Mouse (Mus musculus) frontal cortex, adult (tissue): ENCODE measurements at regions not wholly inside any gene's neighbourhood (a gene's known extent, or its start where the extent isn't known, plus 50 kb on each side); places are given as distances from the start of the nearest gene placed in this dataset.

Source experiments
- ATAC-seq: cut with Nextera tagmentation; 2 replicates; pipeline ENCODE4 v1.9.2; 2017; ENCODE audit warnings: mild to moderate bottlenecking, moderate library complexity, mixed read lengths; ENCODE audit not compliant: low TSS enrichment

DNA sequence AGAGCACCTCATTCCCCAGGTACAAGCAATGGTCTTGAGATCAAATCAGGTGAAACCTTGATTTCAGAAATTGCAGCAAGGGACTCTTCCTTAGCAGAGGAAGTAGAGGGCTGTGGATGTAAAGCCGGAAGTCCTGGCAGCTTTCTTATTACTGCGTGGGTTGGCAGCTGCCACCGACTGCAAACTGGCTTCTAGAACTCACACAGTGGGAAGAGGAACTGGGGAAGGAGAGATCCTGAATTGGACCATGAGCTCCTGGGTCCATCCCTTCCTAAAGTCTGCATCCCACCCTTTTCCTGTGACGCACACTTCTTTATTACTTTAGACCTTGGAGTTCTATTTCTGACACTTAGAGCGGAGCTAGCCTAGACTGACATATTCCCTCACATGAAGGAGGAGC lies 116.9 kb upstream of the Tsc22d1 start:
- ATAC-seq, result no peak

DNA sequence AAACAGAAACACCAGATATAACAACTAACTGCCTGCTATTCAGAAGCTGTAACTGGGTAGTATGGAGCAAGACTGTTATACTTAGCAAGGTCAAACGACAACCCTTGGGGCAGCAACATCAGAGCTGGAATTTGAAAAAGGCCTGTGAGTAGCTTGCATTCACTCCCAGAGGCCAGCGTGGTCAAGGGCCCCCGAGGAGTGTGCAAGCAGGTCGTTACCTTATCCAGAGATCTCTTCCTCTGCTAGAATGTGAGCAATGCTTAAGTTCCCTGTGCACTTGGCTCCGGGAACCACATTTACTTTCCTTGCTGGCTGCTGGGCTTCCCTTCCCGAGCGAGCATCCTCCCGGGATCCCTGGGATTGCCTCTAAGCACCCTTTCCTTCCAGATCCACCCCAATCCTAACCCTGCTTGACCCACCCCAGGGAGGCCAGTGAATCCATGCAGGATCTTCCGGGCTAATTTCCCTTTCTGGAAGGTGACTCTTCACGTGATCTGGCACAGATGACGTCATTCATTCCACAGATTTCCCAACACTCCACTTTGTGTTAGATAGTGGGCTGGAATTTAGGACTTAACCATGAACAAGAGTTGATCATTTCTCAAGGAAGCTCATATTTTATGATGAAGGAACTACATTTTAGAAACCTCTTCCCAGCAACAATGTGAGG lies 112.3 kb upstream of the Tsc22d1 start:
- ATAC-seq, result no peak

DNA sequence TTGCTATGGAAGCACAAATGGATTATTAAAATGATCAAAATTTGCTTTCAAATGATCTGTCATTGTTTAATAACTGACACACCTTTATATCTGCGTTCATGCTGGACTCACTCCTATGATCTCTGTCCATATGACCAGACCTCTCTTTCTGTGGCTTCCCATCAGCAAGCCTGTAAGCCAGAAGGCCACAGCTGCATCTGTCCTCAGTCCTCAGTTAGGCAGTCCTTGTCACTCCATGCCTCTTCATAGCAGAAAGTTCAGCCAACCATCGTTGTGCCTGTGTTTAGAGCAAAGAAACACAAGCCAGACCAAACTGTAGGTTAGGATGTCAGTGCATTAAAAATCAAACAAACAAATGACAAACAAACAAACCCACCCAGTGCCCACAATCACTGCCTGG lies 107.2 kb upstream of the Tsc22d1 start:
- no peak for ATAC-seq

DNA sequence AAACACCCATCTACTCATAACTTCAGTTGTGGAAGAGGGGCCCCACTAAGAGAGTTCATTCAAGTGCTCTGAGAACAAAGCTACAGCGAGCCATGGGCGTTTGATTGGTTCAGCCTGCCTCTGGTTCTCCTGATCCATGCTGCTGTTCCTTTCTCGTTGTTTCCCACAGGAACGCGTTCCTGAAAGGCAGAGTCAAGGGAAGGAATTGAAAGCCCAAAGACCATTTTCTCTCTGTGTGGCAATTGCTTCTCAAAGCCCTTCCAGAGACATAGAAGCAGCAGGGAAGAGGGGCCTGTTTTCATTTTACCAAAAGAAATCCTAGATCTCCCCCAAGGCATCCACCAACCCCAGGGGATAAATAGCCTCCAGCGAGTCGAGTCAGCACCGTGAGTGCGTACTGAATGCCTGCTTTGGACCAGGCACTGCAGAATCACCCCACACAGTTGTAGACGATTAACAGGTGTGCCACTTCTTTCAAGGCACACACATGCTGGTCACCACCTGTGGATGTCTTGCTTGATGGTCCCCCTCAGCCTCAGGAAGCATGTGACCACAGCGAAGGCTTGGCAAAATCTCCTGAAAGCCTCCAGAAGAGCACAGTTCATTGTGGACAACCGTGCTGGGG lies 106.5 kb upstream of the Tsc22d1 start:
- ATAC-seq, result peak; percentile 77

DNA sequence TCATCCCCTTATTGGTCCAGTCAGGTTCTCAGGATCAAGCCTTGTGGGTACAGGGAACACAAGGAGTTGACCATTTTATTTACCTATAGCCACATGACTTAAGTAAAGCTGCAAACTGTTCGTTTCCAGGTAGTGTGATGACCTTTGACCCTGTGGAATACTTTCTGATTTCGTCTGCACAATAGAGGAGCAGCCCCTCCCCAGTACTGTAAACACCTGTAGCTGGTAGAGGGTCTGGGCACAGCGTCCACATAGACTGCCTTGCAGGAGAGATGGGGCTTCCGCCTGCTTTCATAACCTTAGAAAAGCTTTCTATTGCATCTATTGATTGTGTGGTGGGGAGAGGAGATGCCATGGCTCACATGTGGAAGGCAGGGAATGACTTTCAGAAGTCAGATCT lies 105.2 kb upstream of the Tsc22d1 start:
- no peak for ATAC-seq

DNA sequence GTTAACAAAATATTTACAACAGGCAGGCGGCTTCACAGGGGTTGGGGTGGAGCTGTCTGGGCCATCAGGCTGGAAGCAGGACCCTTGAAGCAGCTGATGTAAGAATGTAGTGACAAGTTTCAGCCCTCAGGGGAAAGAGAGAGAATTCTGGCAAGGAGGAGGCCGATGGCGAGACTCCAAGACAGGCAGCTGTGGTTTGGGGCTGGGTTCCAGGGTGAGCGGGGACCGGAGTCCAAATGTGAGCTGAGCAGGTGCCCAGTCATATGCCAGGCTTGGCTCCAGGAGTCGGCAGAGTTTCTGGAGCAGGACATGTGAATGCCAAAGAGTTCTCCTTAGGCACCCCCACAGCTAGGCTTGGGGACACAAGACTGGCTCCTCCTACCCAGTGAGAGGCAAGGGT lies 104.5 kb upstream of the Tsc22d1 start:
- 0 out of 2 replicates have a peak, but pooled peaks have one; percentile 34 for ATAC-seq

DNA sequence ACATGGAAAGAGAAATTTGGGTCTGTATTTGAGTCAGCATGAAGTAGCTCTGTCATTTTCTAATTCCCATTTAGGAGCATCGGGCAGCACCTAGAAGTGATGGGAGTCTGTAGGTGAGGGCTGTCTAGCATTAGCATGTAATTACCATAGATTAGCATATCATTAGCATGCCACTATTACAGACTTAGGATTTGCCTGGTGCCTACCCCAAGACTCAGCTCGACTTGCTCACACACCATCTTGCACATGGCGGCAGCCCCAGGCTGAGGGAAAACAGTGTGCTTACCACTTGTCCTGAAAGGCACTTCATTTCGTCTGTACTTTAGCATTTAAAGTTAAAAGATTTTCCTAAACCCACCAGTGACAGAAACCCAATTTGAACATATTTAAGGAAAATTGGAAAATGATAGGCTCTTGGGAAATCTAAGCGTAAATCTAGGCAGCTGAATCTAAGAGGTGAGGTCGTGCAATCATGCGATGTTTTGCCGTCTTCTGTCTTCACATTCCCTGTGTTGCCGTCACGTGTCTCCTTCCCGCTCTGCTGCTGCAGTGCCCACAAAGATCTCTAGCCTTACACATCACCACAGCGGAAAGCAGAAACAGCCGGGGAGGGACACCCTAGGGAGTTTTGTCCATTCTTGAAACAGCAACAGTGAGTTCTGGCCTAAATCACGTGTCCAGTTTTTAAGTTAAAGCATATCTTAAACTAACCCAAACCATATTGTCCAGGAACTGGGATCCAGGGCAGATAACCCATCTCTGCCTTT lies 101.2 kb upstream of the Tsc22d1 start:
- peak; percentile 73 for ATAC-seq

DNA sequence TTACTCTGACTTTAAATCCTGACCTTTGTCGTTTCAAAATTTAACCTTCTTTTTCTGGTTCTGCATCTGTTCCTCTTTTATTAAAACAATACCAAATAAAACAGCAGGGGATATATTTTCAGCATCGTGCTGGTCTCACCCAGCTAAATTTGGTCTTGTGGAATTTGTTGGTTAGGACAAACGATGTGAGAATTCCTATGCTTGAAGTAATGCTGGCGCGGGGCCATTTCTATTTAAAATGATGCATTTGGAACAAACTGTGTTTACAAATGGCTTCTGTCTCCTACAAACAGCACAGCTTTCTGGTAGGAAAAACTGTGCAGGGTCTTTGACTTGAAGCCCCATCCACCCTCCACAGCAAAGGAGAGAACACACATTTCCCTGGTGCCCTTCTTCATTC lies 96.3 kb upstream of the Tsc22d1 start:
- no peak for ATAC-seq

DNA sequence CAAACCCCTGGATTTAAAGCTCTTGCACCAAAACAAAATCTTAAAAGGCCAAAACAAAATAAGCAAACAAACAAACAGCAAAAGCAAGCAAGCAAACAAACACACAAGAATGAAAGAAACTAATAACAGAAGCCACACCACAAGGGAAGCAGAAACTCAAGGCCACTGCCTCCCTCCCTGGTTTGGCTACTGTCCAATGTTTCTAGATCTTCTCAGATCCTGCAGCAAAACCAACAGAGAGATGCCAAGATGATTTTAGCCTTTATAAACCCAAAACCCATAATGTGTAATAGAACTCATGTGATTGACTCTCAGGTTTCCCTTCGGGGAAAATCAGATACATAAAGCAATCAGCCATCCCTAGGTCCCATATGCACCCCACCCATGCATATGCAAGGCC lies 90.5 kb upstream of the Tsc22d1 start:
- no peak for ATAC-seq

DNA sequence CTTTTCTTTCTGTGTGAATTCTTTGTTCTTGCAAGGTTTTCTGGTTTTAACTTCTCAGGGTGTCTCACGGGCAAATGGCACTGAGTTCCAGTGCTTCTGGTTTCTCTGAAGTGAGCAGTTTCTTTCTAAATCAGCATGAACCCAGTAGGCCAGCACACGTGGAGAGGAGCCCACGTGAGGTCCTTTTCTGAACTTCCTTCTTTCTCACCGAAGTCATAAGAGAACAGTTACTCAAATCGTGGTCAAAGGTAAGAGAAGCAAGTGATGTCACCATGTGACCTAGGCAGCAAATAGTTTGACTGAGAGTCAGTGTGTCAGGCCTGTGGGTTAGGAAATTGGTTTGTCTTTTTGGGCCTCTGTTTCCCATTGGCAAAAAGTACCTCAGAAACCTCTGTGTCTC lies 84.8 kb upstream of the Tsc22d1 start:
- ATAC-seq, result no peak

DNA sequence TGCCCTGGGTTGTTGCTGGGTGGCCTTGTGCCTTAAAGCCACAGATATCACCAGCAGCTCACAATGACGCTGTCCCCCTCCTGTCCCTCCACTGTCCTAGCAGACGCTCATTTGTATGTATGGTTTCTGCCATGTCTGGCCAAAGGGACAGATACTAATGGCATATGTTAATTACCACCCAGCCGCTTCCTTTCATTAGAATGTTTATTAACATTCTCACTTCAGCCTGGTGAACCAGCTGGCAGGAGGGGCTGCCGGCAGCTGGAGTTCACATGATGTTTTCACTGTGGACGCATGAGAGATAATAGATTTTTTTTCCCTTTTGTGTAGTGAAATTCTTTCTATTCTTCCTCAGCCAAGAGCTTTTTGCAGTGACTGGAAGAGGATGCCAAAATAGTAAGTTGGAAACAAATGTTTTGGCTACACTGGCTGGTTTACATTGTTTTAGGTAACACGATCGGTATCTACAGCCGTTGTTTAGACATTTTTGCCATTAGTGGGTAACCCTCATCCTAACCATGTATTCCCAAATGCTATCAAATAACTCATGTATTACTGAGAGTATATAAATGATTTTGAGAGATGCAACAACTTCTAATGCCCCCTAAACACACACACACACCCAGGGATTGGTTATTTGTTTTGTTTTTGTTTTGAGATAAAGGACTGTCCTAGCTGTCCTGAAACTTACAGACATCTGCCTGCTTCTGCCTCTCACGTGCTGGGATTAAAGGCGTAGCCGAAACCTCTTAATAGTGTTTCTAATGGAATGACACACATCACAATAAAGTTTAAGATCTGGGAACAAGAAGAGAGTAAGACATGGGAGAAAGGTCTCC lies 83.0 kb upstream of the Tsc22d1 start:
- no peak for ATAC-seq

DNA sequence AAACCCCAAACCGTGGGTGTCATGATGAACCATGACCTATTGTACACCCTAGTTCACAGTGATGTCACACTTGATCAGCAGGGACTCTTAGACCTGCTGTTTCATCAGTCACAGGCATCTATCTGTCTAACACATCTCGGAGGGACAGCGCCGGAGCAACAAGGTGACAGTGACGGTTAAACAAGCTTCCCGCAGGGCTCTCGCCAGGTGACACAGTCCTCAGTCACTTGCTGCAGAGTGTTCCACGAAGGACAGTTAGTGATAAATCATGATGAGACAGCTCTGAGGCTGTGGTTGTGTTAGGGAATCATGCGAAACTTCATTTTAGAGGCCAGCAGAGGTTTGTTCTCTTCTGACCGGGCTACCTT lies 82.4 kb upstream of the Tsc22d1 start:
- ATAC-seq, result no peak

DNA sequence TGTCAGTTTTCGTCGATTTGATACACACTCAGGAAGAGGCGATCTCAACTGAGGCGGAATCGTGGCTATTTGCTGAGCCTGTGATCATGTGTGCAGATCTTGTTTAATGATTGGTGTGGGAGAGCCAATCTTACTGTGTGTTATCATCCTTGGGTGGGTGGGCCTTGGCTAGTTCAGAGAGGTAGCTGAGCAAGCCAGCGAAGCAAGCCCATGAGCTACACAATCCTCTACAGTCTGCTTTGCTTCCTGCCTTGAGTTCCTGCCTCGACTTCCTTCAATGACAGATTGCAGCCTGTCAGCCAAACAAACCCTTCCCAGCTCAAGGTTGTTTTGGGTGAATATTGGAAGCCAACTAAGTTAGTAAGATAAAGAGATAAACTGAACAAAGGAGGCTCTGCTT lies 74.0 kb upstream of the Tsc22d1 start:
- ATAC-seq, result no peak

DNA sequence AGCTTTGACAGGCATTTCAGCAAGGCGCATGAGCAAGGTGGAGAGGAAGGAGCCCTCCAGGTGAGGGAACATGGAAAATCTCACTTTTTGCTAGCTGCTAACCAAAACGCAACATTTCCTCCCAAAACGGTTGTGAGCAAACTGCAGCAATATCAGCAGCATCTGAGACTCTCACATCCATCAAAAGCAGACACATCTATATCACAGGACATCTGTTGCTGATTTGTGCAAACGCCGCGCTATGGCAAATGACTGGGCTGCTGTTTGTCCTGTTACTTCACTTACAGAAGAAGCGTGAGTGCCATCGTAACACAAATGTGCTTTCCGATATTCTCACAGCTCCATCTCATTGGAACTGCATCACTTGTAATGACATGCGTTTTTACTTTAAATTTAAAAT lies 73.5 kb upstream of the Tsc22d1 start:
- no peak for ATAC-seq

DNA sequence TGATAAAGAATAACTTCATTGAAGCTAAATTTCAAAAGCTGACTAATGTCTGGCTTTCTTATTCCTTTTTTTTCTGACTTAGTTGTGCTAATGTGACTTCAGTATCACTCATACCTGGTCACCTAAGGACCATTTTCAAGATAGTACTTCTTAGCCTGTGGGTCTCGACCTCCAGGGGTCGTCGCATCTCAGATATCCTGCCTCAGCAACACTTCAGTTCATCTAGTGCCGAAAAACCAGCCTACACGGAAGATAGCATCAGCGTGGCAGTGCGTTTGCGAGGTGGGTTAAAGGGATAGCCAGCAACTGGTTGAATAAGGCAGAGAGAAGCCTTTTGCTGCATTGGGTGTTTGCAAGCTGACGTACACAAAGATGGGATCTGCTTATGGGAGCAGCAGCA lies 62.9 kb upstream of the Tsc22d1 start:
- ATAC-seq, result no peak

DNA sequence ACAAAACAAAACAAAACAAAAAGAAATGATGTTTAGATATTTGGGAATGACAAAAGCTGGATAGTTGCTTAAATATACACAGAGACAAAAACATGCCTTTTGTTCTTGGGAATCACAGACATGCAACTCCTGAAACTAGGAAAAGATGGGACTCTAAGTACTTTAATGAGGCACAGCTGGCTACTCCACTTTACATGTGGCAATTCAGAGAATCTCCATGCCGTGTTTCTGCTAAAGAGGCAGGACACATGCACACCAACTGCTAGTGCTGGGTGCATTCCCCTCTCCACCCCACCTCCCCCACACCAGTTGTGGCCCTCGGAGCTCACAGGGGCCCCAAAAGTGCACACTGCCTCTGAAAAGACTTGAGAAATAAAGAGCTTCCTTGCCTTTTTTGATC lies 58.6 kb upstream of the Tsc22d1 start:
- ATAC-seq, result no peak

DNA sequence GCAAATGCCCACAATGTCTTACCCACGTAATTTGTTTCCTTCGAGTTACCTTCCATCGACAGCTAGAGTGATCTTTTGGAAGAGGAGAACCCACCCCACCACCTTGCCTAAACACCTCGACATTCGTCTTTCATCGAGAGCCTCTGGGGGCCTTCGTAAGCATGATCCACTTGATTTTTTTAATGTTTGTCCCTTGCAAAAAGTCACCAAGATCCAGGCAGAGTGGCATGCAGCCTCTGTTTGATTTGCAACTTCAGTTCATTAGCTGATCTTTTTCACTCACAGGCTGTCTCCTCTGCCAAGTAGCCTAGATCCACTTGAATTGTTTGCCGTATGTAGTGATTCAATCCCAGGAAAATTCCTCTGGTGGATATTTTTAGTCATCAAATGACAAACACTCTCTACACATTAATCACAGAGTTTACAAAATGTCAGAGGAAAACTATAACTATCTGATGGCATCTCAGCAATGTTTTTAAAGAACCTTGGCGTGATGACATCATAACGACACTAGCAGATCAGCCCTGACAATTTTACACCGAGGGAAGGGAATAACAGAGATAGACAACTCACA lies 54.8 kb upstream of the Tsc22d1 start:
- no peak for ATAC-seq

DNA sequence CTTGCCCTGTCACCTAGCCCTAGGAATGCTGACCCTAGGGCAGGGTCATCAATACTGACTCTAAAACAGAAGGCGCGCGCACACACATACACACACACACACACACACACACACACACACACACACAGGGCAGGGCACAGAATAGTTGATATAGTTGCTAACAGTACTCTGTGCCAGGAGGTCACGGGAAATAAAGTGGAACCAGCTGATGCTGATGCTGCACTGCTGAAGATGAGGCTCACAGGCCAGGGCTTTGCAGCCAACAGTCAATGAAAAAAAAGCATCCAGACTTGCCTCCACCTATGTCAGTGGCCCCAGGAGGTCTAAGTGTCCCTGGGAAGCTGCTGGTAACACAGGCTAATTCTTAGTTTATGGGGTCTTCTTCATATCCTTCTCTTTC lies 50.7 kb upstream of the Tsc22d1 start:
- ATAC-seq, result no peak
